Mouse (Mus musculus): ENCODE data around the gene Ptprm. TPM values are rescaled to one million over a fixed set of nuclear protein-coding genes. Genes with fewer than 3 reads are reported as not detected.

The Ptprm gene
- polyA plus RNA-seq, 2 experiments, result 0.66 to 0.79 TPM

DNA sequence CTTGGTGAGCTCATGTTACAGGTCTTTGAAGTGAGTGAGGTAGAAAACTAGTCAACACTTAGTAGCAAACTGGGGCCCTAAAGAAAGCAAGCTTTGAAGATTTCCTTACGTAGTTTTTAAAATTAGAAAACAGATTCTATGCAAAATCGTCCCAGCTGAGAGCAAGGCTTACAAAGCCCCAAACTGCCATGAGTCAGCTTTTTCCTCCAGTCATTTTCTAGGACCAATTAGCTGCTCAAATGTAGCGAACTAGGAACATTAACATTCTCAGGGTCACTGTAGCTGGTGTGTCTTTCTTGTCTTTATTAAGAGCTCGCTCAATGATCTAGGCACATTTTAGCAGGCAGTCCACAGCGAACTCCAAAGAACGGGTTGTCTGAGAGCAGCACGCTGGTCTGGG is 153.1 kb downstream of the Ptprm start:
- Histone ChIP-seq H3K27me3 (ENCODE audit: control insufficient read depth, insufficient read depth, low read length) (no peaks in the 10 kb centered on the region), H3K9ac (replicated peaks) (no peak overlapping the region), H3K36me3 (replicated peaks; ENCODE audit: control insufficient read depth, insufficient read depth, low read depth) (no peaks in the 10 kb centered on the region), H3K4me3 (ENCODE audit: insufficient read depth in 1 of 2, low read depth in 2 of 2, low read length in 2 of 2) (no peak overlapping the region), H3K4me2 (ENCODE audit: low read depth) (no peak overlapping the region), H3K4me1 (replicated peaks; ENCODE audit: control insufficient read depth in 2 of 2, insufficient read depth in 2 of 2, low read length in 1 of 2) (no peaks in the 10 kb centered on the region), H3K9me3 (ENCODE audit: control insufficient read depth, low read length) (no peaks in the 10 kb centered on the region), H3K27ac (no peak overlapping the region)
- WGBS (ENCODE audit: insufficient replicate concordance), result 53% methylated on average over 7 of the region's 7 CpGs
- TF ChIP-seq EP300 (IDR thresholded peaks at IDR 0.05; ENCODE audit: low read depth) (no peak), CTCF (IDR thresholded peaks at IDR 0.05; ENCODE audit: low read depth) (no peak)
- no peak for ATAC-seq (ENCODE audit: insufficient read depth)
- DNase-seq (ENCODE audit: low read depth in 3 of 3, low spot score in 3 of 3), result no peak

DNA sequence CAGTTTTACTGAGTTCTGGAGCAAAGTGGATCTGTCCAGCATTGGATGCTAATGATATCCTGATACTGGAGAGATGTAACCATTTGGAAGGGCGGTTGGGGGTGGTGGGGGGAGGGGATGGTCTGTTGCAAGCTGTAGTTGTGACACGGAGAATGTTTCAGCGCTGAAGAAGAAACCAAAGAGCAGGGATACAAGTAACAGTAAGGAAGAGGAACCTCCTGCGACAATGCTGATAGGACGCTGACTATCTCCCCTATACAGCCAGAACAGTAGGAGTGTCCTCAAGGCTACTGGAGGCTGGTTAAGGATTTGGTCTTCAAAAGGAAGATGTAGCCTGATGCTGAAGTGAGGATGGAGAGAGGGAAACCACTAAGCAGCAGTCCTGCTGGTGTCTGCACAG is 160.5 kb downstream of the Ptprm start:
- Histone ChIP-seq H3K9ac (replicated peaks) (no peak overlapping the region), H3K36me3 (replicated peaks; ENCODE audit: control insufficient read depth, insufficient read depth, low read depth) (no peaks in the 10 kb centered on the region), H3K27ac (no peak overlapping the region), H3K9me3 (ENCODE audit: control insufficient read depth, low read length) (no peaks in the 10 kb centered on the region), H3K27me3 (ENCODE audit: control insufficient read depth, insufficient read depth, low read length) (no peaks in the 10 kb centered on the region), H3K4me2 (ENCODE audit: low read depth) (no peak overlapping the region), H3K4me3 (ENCODE audit: insufficient read depth in 1 of 2, low read depth in 2 of 2, low read length in 2 of 2) (no peak overlapping the region), H3K4me1 (replicated peaks; ENCODE audit: control insufficient read depth in 2 of 2, insufficient read depth in 2 of 2, low read length in 1 of 2) (no peaks in the 10 kb centered on the region)
- whole genome bisulfite sequencing (ENCODE audit: insufficient replicate concordance), result 17% methylated on average over 5 of the region's 5 CpGs
- no peak for TF ChIP-seq CTCF (IDR thresholded peaks at IDR 0.05; ENCODE audit: low read depth)
- no peak for TF ChIP-seq EP300 (IDR thresholded peaks at IDR 0.05; ENCODE audit: low read depth)
- DNase-seq (ENCODE audit: low read depth in 3 of 3, low spot score in 3 of 3), result peak in 1 of 3 experiments; percentile 5
- no peak for ATAC-seq (ENCODE audit: insufficient read depth)

DNA sequence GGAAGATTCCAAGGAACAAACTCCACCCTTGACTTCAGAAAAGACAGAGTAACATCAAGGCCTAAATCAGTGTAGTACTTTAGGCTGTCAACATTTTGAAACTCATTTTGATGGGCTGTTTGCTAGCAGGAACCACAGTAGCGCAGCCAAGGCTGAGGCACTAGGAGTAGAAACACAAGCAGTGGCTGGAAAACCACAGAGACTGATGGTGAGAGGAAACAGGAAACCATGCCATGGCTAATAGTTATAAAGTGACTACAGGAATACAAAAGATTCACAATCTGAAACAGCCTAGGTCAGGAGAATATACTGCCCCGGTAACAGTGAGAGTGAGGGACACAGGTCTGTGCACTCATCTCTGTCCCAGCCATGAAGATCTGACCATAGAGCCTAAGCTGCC is 165.7 kb downstream of the Ptprm start:
- 17% methylated on average over 2 of the region's 2 CpGs for WGBS (ENCODE audit: insufficient replicate concordance)
- no peaks in the 10 kb centered on the region for H3K9me3 ChIP-seq (ENCODE audit: control insufficient read depth, low read length)
- no peak overlapping the region for H3K9ac ChIP-seq (replicated peaks)
- H3K4me3 ChIP-seq (ENCODE audit: insufficient read depth in 1 of 2, low read depth in 2 of 2, low read length in 2 of 2), result no peak overlapping the region
- no peak for DNase-seq (ENCODE audit: low read depth in 3 of 3, low spot score in 3 of 3)
- TF ChIP-seq CTCF (IDR thresholded peaks at IDR 0.05; ENCODE audit: low read depth) (no peak), EP300 (IDR thresholded peaks at IDR 0.05; ENCODE audit: low read depth) (no peak)
- H3K4me1 ChIP-seq (replicated peaks; ENCODE audit: control insufficient read depth in 2 of 2, insufficient read depth in 2 of 2, low read length in 1 of 2), result no peaks in the 10 kb centered on the region
- no peak overlapping the region for H3K4me2 ChIP-seq (ENCODE audit: low read depth)
- H3K36me3 ChIP-seq (replicated peaks; ENCODE audit: control insufficient read depth, insufficient read depth, low read depth), result no peaks in the 10 kb centered on the region
- ATAC-seq (ENCODE audit: insufficient read depth), result no peak
- no peak overlapping the region for H3K27ac ChIP-seq
- no peaks in the 10 kb centered on the region for H3K27me3 ChIP-seq (ENCODE audit: control insufficient read depth, insufficient read depth, low read length)

DNA sequence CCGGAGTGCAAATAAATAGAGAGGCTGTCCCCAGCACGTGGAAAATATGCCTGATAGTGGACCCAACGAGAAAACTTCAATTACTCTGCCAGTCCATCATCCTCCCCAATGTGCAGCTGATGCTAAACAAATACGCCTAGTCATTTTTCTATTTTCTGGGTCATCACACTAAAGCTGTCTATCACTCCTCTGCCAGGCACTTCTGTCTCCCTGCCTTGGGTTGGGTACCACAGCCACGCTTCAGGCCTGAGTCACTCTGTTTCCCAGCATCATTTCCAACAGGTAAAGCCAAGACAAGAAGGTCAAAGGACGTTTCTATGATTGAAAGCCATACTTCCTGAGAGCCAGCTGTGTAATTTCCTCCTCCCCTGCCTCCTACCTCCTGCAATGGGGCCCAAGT is 167.4 kb downstream of the Ptprm start:
- H3K36me3 ChIP-seq (replicated peaks; ENCODE audit: control insufficient read depth, insufficient read depth, low read depth), result no peaks in the 10 kb centered on the region
- H3K27me3 ChIP-seq (ENCODE audit: control insufficient read depth, insufficient read depth, low read length), result no peaks in the 10 kb centered on the region
- no peak overlapping the region for H3K4me3 ChIP-seq (ENCODE audit: insufficient read depth in 1 of 2, low read depth in 2 of 2, low read length in 2 of 2)
- no peaks in the 10 kb centered on the region for H3K9me3 ChIP-seq (ENCODE audit: control insufficient read depth, low read length)
- TF ChIP-seq CTCF (IDR thresholded peaks at IDR 0.05; ENCODE audit: low read depth) (no peak), EP300 (IDR thresholded peaks at IDR 0.05; ENCODE audit: low read depth) (no peak)
- DNase-seq (ENCODE audit: low read depth in 3 of 3, low spot score in 3 of 3), result no peak
- no peak overlapping the region for H3K4me2 ChIP-seq (ENCODE audit: low read depth)
- no peak overlapping the region for H3K9ac ChIP-seq (replicated peaks)
- H3K27ac ChIP-seq, result no peak overlapping the region
- H3K4me1 ChIP-seq (replicated peaks; ENCODE audit: control insufficient read depth in 2 of 2, insufficient read depth in 2 of 2, low read length in 1 of 2), result no peaks in the 10 kb centered on the region
- ATAC-seq (ENCODE audit: insufficient read depth), result no peak
- 50% methylated on average over 6 of the region's 6 CpGs for WGBS (ENCODE audit: insufficient replicate concordance)

DNA sequence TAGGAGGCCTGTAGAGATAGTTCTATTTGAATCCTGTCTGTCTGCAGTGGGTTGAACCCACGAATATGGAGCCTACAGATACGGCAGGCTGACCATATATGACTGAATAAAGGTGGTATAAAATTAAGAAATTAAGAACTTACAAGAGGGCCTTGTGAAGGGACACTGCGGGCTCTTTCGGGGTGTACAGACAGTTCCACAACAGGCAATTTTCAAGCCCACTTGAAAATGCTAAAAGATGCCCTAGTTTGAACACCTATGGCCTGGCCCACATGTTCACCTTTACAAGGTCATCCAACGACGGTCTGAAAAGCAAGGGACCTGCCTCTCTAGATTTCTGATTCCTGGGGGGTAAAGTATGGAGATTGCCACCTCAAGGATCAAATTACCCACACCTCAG is 168.3 kb downstream of the Ptprm start:
- Histone ChIP-seq H3K9me3 (ENCODE audit: control insufficient read depth, low read length) (no peaks in the 10 kb centered on the region), H3K27me3 (ENCODE audit: control insufficient read depth, insufficient read depth, low read length) (no peaks in the 10 kb centered on the region), H3K9ac (replicated peaks) (no peak overlapping the region), H3K4me1 (replicated peaks; ENCODE audit: control insufficient read depth in 2 of 2, insufficient read depth in 2 of 2, low read length in 1 of 2) (no peaks in the 10 kb centered on the region), H3K36me3 (replicated peaks; ENCODE audit: control insufficient read depth, insufficient read depth, low read depth) (no peaks in the 10 kb centered on the region), H3K4me3 (ENCODE audit: insufficient read depth in 1 of 2, low read depth in 2 of 2, low read length in 2 of 2) (no peak overlapping the region), H3K27ac (no peak overlapping the region), H3K4me2 (ENCODE audit: low read depth) (no peak overlapping the region)
- 56% methylated on average over 6 of the region's 6 CpGs for WGBS (ENCODE audit: insufficient replicate concordance)
- ATAC-seq (ENCODE audit: insufficient read depth) (no peak), DNase-seq (ENCODE audit: low read depth in 3 of 3, low spot score in 3 of 3) (no peak)
- no peak for TF ChIP-seq CTCF (IDR thresholded peaks at IDR 0.05; ENCODE audit: low read depth)
- TF ChIP-seq EP300 (IDR thresholded peaks at IDR 0.05; ENCODE audit: low read depth), result no peak

Data from liver, embryonic 14.5 days (tissue).